18 mouse cellular contexts compared by ENCODE assay signal in genomic region chr14:20976741-20977140, GRCm38 (mm10). TPM values are rescaled to one million over a fixed set of nuclear protein-coding genes. Genes with fewer than 3 reads are reported as not detected.
DNase-seq lines count a peak whose midpoint lies in the region; ATAC-seq lines count a peak whose summit lies in the region.
"Had no signal": no experiment of that assay in that cellular context is flagged by ENCODE, and none has a peak within 500 bp of the region (broad histone marks: within the 10 kb centered on the region; RNA-seq: fewer than 3 reads in every experiment).

No protein-coding gene starts in this region.

- 0 out of 2 replicates have a peak, but pooled peaks have one; percentile 29 for ATAC-seq in heart, embryonic 12.5 days (ENCODE audit: insufficient number of reproducible peaks, low FRiP score)
- ATAC-seq in neural tube, embryonic 15.5 days (ENCODE audit: low FRiP score) = no peak
- ATAC-seq: forebrain, embryonic 15.5 days; hindbrain, postnatal 0 days had no signal

- no peaks in the 10 kb centered on the region for H3K27me3 ChIP-seq in heart, embryonic 12.5 days (replicated peaks)
- no peaks in the 10 kb centered on the region for H3K27me3 ChIP-seq in neural tube, embryonic 15.5 days (replicated peaks)
- H3K27me3 ChIP-seq: forebrain, embryonic 15.5 days; neural tube, embryonic 12.5 days had no signal

- H3K36me3 ChIP-seq in heart, embryonic 12.5 days = no peaks in the 10 kb centered on the region
- H3K36me3 ChIP-seq in neural tube, embryonic 15.5 days = no peaks in the 10 kb centered on the region
- H3K36me3 ChIP-seq: forebrain, embryonic 15.5 days; neural tube, embryonic 12.5 days had no signal

- peak; percentile 41 for DNase-seq in adrenal gland, adult 2 months
- no peak for DNase-seq in adrenal gland, postnatal 4 days (ENCODE audit: low spot score in 2 of 2)
- DNase-seq in heart, postnatal 36 days = no peak
- DNase-seq in NIH3T3 (ENCODE audit: low read depth) = peak; percentile 68
- DNase-seq in lung, postnatal 10 days = peak; percentile 32
- no peak for DNase-seq in frontal cortex, postnatal 25 days (ENCODE audit: low spot score in 2 of 2)
- DNase-seq: adrenal gland, adult 8-10 months; cerebellum, adult 11-12 months; cerebellum, postnatal 36 days; kidney, adult 11 months; kidney, postnatal 14 days; thymus, postnatal 25 days had no signal

- H3K9me3 ChIP-seq in heart, embryonic 12.5 days (replicated peaks) = no peaks in the 10 kb centered on the region
- H3K9me3 ChIP-seq in neural tube, embryonic 15.5 days (replicated peaks) = no peaks in the 10 kb centered on the region
- H3K9me3 ChIP-seq: forebrain, embryonic 15.5 days; neural tube, embryonic 12.5 days had no signal

- WGBS in heart, embryonic 12.5 days = 14% methylated on average over 1 of the region's 1 CpGs
- WGBS in neural tube, embryonic 15.5 days = 76% methylated on average over 1 of the region's 1 CpGs

- no peak overlapping the region for H3K9ac ChIP-seq in heart, embryonic 12.5 days
- H3K9ac ChIP-seq in neural tube, embryonic 15.5 days (replicated peaks) = no peak overlapping the region
- H3K9ac ChIP-seq: forebrain, embryonic 15.5 days; liver, embryonic 14.5 days; neural tube, embryonic 12.5 days had no signal

- no peak overlapping the region for H3K4me3 ChIP-seq in heart, embryonic 12.5 days
- no peak overlapping the region for H3K4me3 ChIP-seq in neural tube, embryonic 15.5 days (replicated peaks)
- H3K4me3 ChIP-seq: forebrain, embryonic 15.5 days; neural tube, embryonic 12.5 days had no signal

- H3K4me1 ChIP-seq in heart, embryonic 12.5 days (replicated peaks) = peaks cover 24% of the 10 kb centered on the region
- H3K4me1 ChIP-seq in neural tube, embryonic 15.5 days = 0 out of 2 replicates have a peak, but pooled peaks cover 3% of the 10 kb centered on the region
- H3K4me1 ChIP-seq: neural tube, embryonic 12.5 days had no signal

- H3K27ac ChIP-seq in heart, embryonic 12.5 days (ENCODE audit: poor library complexity, severe bottlenecking) = no peak overlapping the region; the same call in 1 of the 2 replicates
- no peak overlapping the region for H3K27ac ChIP-seq in neural tube, embryonic 15.5 days (replicated peaks)
- H3K27ac ChIP-seq: forebrain, embryonic 15.5 days; hindbrain, postnatal 0 days; liver, embryonic 14.5 days; neural tube, embryonic 12.5 days had no signal

- intact Hi-C loops in heart, postnatal 36 days (cut with DNase I) = no loop called here

- H3K4me2 ChIP-seq in heart, embryonic 12.5 days = no peak overlapping the region
- H3K4me2 ChIP-seq in neural tube, embryonic 15.5 days = no peak overlapping the region
- H3K4me2 ChIP-seq: forebrain, embryonic 15.5 days; neural tube, embryonic 12.5 days had no signal

RNA-seq across cellular contexts. Expression of gene Vcl, which starts 47.5 kb away (rescaled TPM):
- total RNA-seq in adrenal gland, adult 2 months (2021) = 100 to 1,000 TPM in 1 of 2 experiments, 10 to 100 TPM in 1; 69.9 to 122 TPM
- 31.1 and 36.4 TPM in 2 replicates for polyA plus RNA-seq in adrenal gland, adult 2 months (2012; rRNA removed)
- 10 to 100 TPM; 86.9 to 90.2 TPM for total RNA-seq in adrenal gland, postnatal 4 days (2021)
- 108 and 115 TPM in 2 replicates for polyA plus RNA-seq in heart, embryonic 12.5 days (2016; fragmentation: Nextera tagmentation; extraction: Ambion mirVana)
- total RNA-seq in heart, postnatal 36 days (2021) = 100 to 1,000 TPM; 113 to 137 TPM
- polyA plus RNA-seq in neural tube, embryonic 15.5 days (2015; fragmentation: Nextera tagmentation; extraction: Ambion mirVana) = 17.5 and 23.3 TPM in 2 replicates

Comparison
In these comparisons a context has a peak if more than half of its experiments do, and no peak if none do; other contexts are left out.
1. DNase-seq: peak in adrenal gland, adult 2 months (single experiment), NIH3T3 (single experiment) and lung, postnatal 10 days (single experiment); none in adrenal gland, postnatal 4 days (0 of 2), heart, postnatal 36 days (0 of 2) and frontal cortex, postnatal 25 days (0 of 2).